Mouse (Mus musculus) liver, postnatal 0 days (tissue): ENCODE results near the gene Dlg4. TPM values are rescaled to one million over a fixed set of nuclear protein-coding genes. Genes with fewer than 3 reads are reported as not detected.

Experiments
- ATAC-seq: fragments of 200-750 bp; cut with Nextera tagmentation; 2 replicates; pipeline ENCODE4 v1.8.0; 2017; ENCODE audit warnings: mild to moderate bottlenecking, moderate library complexity
- DNase-seq: peaks from one replicate; pipeline ENCODE4 v3.0.0-alpha.2; 2016
- H3K27ac ChIP-seq: fragments of 300-500 bp; sonication (generic); 2 replicates; pipeline ENCODE4 v1.5.1; 2014; ENCODE audit warnings: antibody characterized with exemption, moderate library complexity, mild to moderate bottlenecking, low read depth
- H3K27me3 ChIP-seq: fragments of 300-500 bp; sonication (generic); 2 replicates; pipeline ENCODE4 v1.6.1; 2014; ENCODE audit warnings: low read length, control low read depth, mixed read lengths; ENCODE audit not compliant: insufficient read depth
- H3K36me3 ChIP-seq: fragments of 300-500 bp; sonication (generic); replicated peaks from 2 replicates; pipeline ENCODE4 v1.6.1; 2014; ENCODE audit warnings: mild to moderate bottlenecking, control low read depth, low read length, moderate library complexity, mixed read lengths; ENCODE audit not compliant: insufficient read depth
- H3K4me1 ChIP-seq: fragments of 300-500 bp; sonication (generic); 2 replicates; pipeline ENCODE4 v1.6.1; 2014; ENCODE audit warnings: antibody characterized with exemption, mild to moderate bottlenecking, control low read depth; ENCODE audit not compliant: insufficient read depth
- H3K4me2 ChIP-seq: fragments of 300-500 bp; sonication (generic); 2 replicates; pipeline ENCODE4 v1.6.1; 2014; ENCODE audit warnings: low read depth, mild to moderate bottlenecking, low read length, moderate library complexity, mixed read lengths
- H3K4me3 ChIP-seq: fragments of 300-500 bp; sonication (generic); 2 replicates; pipeline ENCODE4 v1.5.1; 2014; ENCODE audit warnings: low read depth, low read length
- H3K9ac ChIP-seq: fragments of 300-500 bp; sonication (generic); replicated peaks from 2 replicates; pipeline ENCODE4 v1.6.1; 2014; ENCODE audit warnings: mild to moderate bottlenecking, moderate library complexity
- H3K9me3 ChIP-seq: fragments of 300-500 bp; sonication (generic); 2 replicates; pipeline ENCODE4 v1.6.1; 2016; ENCODE audit warnings: mild to moderate bottlenecking, control low read depth, low read length, mixed read lengths
- CTCF ChIP-seq: sonication (generic); IDR thresholded peaks from 2 replicates; pipeline ENCODE4 v1.5.1; 2016; ENCODE audit warnings: antibody characterized with exemption, low read depth
- EP300 ChIP-seq: IDR thresholded peaks from 2 replicates; pipeline ENCODE4 v1.6.1; 2016; ENCODE audit warnings: antibody characterized with exemption, low read depth, mild to moderate bottlenecking
- WGBS: fragments of 180-500 bp; shearing (Covaris S2); extraction: QIAGEN DNeasy Blood & Tissue Kit; methylation state at CpG from one replicate; pipeline ENCODE4 v1.1.7; 2014; ENCODE audit not compliant: insufficient replicate concordance; 5-methylcytosine and 5-hydroxymethylcytosine counted together
- polyA plus RNA-seq: library from polyadenylated mRNA; unstranded; fragments of >200 nt; fragmentation: Nextera tagmentation; extraction: Ambion mirVana; gene quantifications from 2 replicates; pipeline ENCODE4 v1.2.1, GENCODE M21; 2015

Gene Dlg4
- polyA plus RNA-seq, 1 experiment from 2014 or later, result 0.61 TPM

DNA sequence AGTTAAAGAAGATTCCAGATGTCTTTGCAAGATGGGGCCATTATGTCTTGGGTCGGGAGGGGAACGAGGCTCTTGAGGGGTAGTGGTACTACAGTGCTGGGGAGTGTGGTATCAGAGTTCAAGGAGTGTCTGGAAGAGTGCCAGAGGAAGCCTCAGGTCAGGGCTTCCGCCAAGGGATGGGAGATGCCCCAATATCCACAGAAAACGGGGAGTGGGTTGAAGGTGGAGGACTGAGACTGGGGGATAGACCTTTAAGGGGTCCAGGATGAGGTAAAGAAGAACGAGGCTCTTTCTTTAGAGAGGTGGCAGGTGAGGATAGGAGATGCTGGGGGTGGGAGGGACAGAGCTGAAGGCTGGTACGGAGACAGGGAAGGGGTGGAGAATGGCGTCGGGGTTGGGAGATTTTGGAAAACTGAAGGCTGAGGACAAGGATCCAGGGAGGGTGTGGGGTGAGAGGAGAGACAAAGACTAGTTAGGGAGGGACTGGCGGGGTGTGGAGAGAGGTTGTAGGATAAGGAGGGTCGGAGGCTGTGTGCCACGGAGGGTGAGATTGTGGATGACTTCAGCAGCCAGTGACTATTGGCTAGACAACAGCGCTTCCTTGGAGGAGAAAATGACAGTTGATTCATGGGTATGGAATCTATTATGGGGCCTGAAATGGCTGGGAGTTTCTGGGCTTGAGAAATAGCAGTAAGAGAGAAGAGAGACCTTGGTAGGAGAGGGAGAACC lies 11.8 kb downstream of the Dlg4 start:
- Histone ChIP-seq H3K4me1 (peaks cover 7% of the 10 kb centered on the region), H3K4me3 (no peak overlapping the region), H3K27me3 (peaks cover 9% of the 10 kb centered on the region; the same call in 1 of the 2 replicates), H3K4me2 (peak overlapping the region; percentile 35), H3K27ac (no peak overlapping the region), H3K9ac (no peak overlapping the region), H3K9me3 (no peaks in the 10 kb centered on the region), H3K36me3 (no peaks in the 10 kb centered on the region)
- TF ChIP-seq EP300 (no peak), CTCF (no peak)
- ATAC-seq, result no peak
- no peak for DNase-seq
- 39% methylated on average over 12 of the region's 12 CpGs for WGBS

DNA sequence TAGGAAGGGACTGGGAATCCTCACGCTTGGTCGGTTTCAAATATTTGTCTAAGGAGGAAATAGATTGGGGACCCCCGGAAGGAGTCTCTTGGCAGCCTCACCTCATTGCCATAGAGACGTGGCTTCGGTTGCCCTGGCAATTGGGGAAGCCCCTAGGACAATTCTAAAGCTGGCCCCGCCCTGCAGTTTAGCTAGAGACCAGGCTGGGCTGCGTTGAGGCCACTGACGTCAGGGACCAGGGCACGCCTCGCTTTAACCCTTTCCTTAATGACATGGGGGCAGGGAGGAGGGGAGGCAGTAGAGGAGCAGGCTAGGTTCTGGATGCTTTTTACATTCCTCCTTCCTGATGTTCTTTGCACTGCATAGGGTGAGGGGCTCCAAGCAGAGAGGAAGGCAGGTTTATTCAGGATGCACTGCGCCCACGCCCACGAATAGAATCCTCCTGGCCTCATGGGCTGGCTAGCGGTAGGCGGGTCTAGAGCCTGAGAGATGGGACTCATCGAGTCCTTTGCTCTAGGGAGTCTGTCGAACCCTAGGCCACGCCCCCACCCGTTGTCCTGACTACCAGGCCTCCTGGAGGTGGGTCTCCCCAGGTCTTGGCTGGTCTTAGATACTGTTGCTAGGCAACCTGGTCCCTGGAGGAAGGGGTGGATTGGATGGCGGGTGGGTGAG lies 12.5 kb downstream of the Dlg4 start:
- WGBS, result 8% methylated on average over 20 of the region's 20 CpGs
- Histone ChIP-seq H3K4me2 (peak overlapping the region; percentile 35), H3K27me3 (peaks cover 3% of the 10 kb centered on the region; the same call in 1 of the 2 replicates), H3K4me3 (no peak overlapping the region), H3K9ac (no peak overlapping the region), H3K4me1 (peaks cover 7% of the 10 kb centered on the region), H3K27ac (no peak overlapping the region), H3K36me3 (no peaks in the 10 kb centered on the region), H3K9me3 (no peaks in the 10 kb centered on the region)
- peak; percentile 37; the same call in 1 of the 2 replicates for ATAC-seq
- no peak for TF ChIP-seq CTCF
- no peak for TF ChIP-seq EP300
- peak; percentile 50 for DNase-seq

DNA sequence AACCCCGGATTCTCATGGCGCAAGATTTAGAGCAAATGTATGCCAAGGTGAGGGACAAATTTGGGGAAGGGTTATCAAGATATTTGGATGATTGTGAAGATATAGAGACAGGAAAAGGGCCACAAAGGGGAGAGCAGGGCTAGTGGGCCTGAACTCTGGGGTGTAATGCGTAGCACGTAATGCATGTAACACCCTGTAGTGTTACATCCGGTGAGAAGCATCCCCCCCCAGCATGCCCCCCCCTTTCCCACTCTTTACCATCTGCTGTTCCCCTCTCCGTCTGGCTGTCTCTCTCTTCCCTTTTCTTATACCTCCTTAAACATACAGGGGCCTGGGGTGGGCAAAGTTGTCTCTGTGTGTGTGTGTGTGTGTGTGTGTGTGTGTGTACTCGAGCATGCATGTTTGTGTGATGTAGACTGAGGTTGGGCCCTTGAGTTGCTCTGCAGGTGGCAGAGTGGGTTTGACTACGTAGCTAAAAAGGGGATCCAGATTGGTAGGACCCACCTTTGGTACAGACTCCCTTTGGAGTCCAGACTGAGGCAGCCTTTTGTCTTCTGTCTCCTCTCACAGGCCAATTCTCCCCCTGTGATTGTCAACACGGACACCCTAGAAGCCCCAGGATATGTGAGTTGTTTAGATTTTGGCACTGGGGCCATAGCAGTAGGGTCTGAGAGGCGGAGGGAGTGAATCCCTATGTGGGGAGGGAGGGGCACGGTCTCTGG lies 13.2 kb downstream of the Dlg4 start:
- H3K9me3 ChIP-seq, result no peaks in the 10 kb centered on the region
- H3K4me3 ChIP-seq, result no peak overlapping the region
- no peak overlapping the region; the same call in 1 of the 2 replicates for H3K4me2 ChIP-seq
- ATAC-seq, result no peak
- no peaks in the 10 kb centered on the region for H3K27me3 ChIP-seq
- no peak for TF ChIP-seq CTCF
- no peak for TF ChIP-seq EP300
- H3K4me1 ChIP-seq, result peaks cover 7% of the 10 kb centered on the region
- no peak for DNase-seq
- H3K36me3 ChIP-seq, result no peaks in the 10 kb centered on the region
- no peak overlapping the region for H3K27ac ChIP-seq
- 53% methylated on average over 10 of the region's 11 CpGs for WGBS
- no peak overlapping the region for H3K9ac ChIP-seq

DNA sequence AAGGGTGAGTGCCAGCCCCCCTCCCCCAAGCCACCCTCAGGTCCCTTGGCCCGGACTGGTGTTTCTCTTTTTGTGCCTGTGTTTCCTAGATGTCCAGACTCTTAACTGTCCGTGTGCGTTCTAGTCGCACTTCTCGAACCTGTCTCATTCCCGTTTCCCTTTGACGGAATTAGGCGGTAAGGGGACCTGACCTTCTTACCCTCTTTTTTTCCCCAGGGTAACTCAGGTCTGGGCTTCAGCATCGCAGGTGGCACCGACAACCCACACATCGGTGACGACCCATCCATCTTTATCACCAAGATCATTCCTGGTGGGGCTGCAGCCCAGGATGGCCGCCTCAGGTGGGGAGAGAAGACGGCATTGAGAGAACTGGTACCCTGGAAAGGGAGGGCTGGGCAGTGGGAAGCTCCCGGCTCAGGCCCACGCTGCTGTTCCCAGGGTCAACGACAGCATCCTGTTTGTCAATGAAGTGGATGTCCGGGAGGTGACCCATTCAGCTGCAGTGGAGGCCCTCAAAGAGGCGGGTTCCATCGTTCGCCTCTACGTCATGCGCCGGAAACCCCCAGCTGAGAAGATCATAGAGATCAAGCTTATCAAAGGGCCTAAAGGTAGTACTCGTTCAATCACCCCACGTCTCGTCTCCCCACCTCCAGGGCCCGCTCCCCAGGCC lies 14.0 kb downstream of the Dlg4 start:
- DNase-seq, result no peak
- WGBS, result 88% methylated on average over 28 of the region's 28 CpGs
- Histone ChIP-seq H3K27ac (no peak overlapping the region), H3K27me3 (no peaks in the 10 kb centered on the region), H3K9ac (no peak overlapping the region), H3K4me2 (no peak overlapping the region), H3K9me3 (no peaks in the 10 kb centered on the region), H3K4me1 (peaks cover 7% of the 10 kb centered on the region), H3K36me3 (no peaks in the 10 kb centered on the region), H3K4me3 (no peak overlapping the region)
- no peak for TF ChIP-seq CTCF
- TF ChIP-seq EP300, result no peak
- ATAC-seq, result no peak

DNA sequence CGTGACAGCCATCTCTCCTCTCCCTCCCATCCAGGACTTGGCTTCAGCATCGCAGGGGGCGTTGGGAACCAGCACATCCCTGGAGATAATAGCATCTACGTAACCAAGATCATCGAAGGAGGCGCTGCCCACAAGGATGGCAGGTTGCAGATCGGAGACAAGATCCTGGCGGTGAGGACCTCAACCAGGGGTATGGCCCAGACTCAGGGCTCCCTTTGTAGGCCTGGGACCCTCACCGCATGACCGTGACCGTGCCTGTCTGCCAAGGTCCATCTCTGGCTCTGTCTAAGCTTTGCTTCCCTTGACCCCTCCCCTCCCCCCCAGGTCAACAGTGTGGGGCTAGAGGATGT lies 14.6 kb downstream of the Dlg4 start:
- Histone ChIP-seq H3K27ac (no peak overlapping the region), H3K4me1 (peaks cover 7% of the 10 kb centered on the region), H3K9me3 (no peaks in the 10 kb centered on the region), H3K9ac (no peak overlapping the region), H3K4me3 (no peak overlapping the region), H3K4me2 (no peak overlapping the region), H3K36me3 (no peaks in the 10 kb centered on the region), H3K27me3 (no peaks in the 10 kb centered on the region)
- TF ChIP-seq EP300, result no peak
- TF ChIP-seq CTCF, result no peak
- 91% methylated on average over 11 of the region's 11 CpGs for WGBS
- no peak for DNase-seq
- no peak for ATAC-seq

DNA sequence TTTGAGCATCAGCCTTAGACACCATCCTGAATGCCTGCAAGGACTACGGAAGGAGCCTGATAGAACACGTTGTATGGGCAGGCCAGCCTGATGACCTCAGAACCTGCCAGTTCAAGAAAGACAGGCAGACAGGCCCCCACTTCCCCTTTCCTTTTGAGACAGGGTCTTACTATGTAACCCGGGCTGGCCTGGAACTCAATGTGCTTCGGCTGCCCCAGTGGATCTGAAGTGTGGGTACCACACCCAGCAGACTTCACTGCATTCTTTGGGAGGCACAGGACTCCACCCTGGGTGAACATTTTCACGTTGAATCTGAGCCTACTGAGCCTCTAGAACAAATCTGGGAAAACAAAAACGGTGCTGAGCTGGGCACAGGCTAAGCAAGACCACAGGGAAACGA lies 21.4 kb downstream of the Dlg4 start:
- no peak overlapping the region for H3K9ac ChIP-seq
- no peak overlapping the region for H3K27ac ChIP-seq
- no peaks in the 10 kb centered on the region for H3K4me1 ChIP-seq
- DNase-seq, result no peak
- whole genome bisulfite sequencing, result 48% methylated on average over 7 of the region's 7 CpGs
- no peak for TF ChIP-seq CTCF
- TF ChIP-seq EP300, result no peak
- no peak overlapping the region for H3K4me2 ChIP-seq
- no peaks in the 10 kb centered on the region for H3K27me3 ChIP-seq
- H3K36me3 ChIP-seq, result no peaks in the 10 kb centered on the region
- H3K9me3 ChIP-seq, result no peaks in the 10 kb centered on the region
- ATAC-seq, result no peak
- H3K4me3 ChIP-seq, result no peak overlapping the region
